Mouse (Mus musculus): ENCODE measurements around the gene Tmem222.

- no peak for TF ChIP-seq CTCF (IDR thresholded peaks at IDR 0.05; ENCODE audit: borderline replicate concordance, insufficient read depth, low read length)
- TF ChIP-seq POLR2A (IDR thresholded peaks at IDR 0.05; ENCODE audit: low read depth, low read length), result no peak
Observed at GRCm38 (mm10) chr4:133319667-133320066, 42.1 kb upstream of the Tmem222 start.
